Mouse (Mus musculus) lung, postnatal 0 days (tissue): Measurements from ENCODE around the gene Cbr2. TPM values are rescaled to one million over a fixed set of nuclear protein-coding genes. Genes with fewer than 3 reads are reported as not detected.
"Not testable (repeated sequence)": the region's sequence is repeated elsewhere in the genome, so short reads cannot be mapped to it uniquely, and the experiment has no call there.

Source experiments
- ATAC-seq: fragments of 200-750 bp; cut with Nextera tagmentation; 2 replicates; pipeline ENCODE4 v1.8.0; 2017; ENCODE audit warnings: moderate library complexity
- DNase-seq: peaks from one replicate; pipeline ENCODE4 v3.0.0-alpha.2; 2016; ENCODE audit warnings: low spot score
- H3K27ac ChIP-seq: fragments of 300-500 bp; sonication (generic); 2 replicates; pipeline ENCODE4 v1.5.1; 2014; ENCODE audit warnings: antibody characterized with exemption, mild to moderate bottlenecking, low read length, mixed read lengths
- H3K27me3 ChIP-seq: fragments of 300-500 bp; sonication (generic); replicated peaks from 2 replicates; pipeline ENCODE4 v1.6.1; 2014; ENCODE audit warnings: low read length, mixed read lengths; ENCODE audit not compliant: insufficient read depth
- H3K36me3 ChIP-seq: fragments of 300-500 bp; sonication (generic); 2 replicates; pipeline ENCODE4 v1.6.1; 2014; ENCODE audit warnings: low read length, mixed read lengths; ENCODE audit not compliant: insufficient read depth
- H3K4me1 ChIP-seq: fragments of 300-500 bp; sonication (generic); 2 replicates; pipeline ENCODE4 v1.6.1; 2014; ENCODE audit warnings: antibody characterized with exemption, low read depth, low read length, mixed read lengths; ENCODE audit not compliant: insufficient read depth
- H3K4me2 ChIP-seq: fragments of 300-500 bp; sonication (generic); replicated peaks from 2 replicates; pipeline ENCODE4 v1.6.1; 2014; ENCODE audit warnings: low read depth, mild to moderate bottlenecking, low read length, moderate library complexity, mixed read lengths
- H3K4me3 ChIP-seq: fragments of 300-500 bp; sonication (generic); 2 replicates; pipeline ENCODE4 v1.5.1; 2014; ENCODE audit warnings: low read depth, low read length
- H3K9ac ChIP-seq: fragments of 300-500 bp; sonication (generic); replicated peaks from 2 replicates; pipeline ENCODE4 v1.6.1; 2014; ENCODE audit warnings: low read depth, mild to moderate bottlenecking
- H3K9me3 ChIP-seq: fragments of 300-500 bp; sonication (generic); 2 replicates; pipeline ENCODE4 v1.6.1; 2016; ENCODE audit warnings: low read length, mixed read lengths
- CTCF ChIP-seq: IDR thresholded peaks from 2 replicates; pipeline ENCODE4 v1.5.1; 2016; ENCODE audit warnings: antibody characterized with exemption, mild to moderate bottlenecking
- EP300 ChIP-seq: IDR thresholded peaks from 2 replicates; pipeline ENCODE4 v1.6.1; 2016; ENCODE audit warnings: antibody characterized with exemption, mild to moderate bottlenecking, control low read depth
- WGBS: fragments of 180-500 bp; shearing (Covaris S2); extraction: QIAGEN DNeasy Blood & Tissue Kit; methylation state at CpG from one replicate; pipeline ENCODE4 v1.1.7; 2014; 5-methylcytosine and 5-hydroxymethylcytosine counted together
- polyA plus RNA-seq: library from polyadenylated mRNA; unstranded; fragments of >200 nt; fragmentation: Nextera tagmentation; extraction: Ambion mirVana; gene quantifications from 2 replicates; pipeline ENCODE4 v1.2.1, GENCODE M21; 2015

The Cbr2 gene
- polyA plus RNA-seq, 1 experiment from 2014 or later: 4,528 TPM

DNA sequence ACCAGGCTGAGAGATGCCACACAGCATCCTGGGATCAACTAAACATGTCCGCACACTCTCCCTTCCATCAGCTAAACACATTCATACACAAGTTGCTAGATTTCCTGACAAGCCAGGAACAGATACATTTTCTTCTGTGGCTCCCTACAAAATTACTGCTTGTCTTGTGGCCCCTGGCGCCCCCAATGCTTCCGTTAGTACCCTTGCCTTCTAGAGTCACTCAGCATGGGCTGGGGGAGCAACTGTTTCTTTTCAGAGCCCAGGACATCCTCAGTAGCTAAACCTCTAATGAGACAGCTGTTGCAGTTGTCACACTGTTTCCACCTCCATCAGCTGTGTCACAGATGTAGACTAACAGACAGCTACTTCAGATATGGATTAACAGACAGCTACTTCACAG lies 40.8 kb upstream of the Cbr2 start:
- Histone ChIP-seq H3K9ac (no peak overlapping the region), H3K9me3 (no peaks in the 10 kb centered on the region), H3K36me3 (no peaks in the 10 kb centered on the region), H3K27me3 (no peaks in the 10 kb centered on the region), H3K4me2 (no peak overlapping the region), H3K4me1 (no peaks in the 10 kb centered on the region), H3K27ac (no peak overlapping the region), H3K4me3 (no peak overlapping the region)
- TF ChIP-seq CTCF (no peak), EP300 (no peak)
- ATAC-seq (no peak), DNase-seq (no peak)
- WGBS: 77% methylated on average over 3 of the region's 3 CpGs

DNA sequence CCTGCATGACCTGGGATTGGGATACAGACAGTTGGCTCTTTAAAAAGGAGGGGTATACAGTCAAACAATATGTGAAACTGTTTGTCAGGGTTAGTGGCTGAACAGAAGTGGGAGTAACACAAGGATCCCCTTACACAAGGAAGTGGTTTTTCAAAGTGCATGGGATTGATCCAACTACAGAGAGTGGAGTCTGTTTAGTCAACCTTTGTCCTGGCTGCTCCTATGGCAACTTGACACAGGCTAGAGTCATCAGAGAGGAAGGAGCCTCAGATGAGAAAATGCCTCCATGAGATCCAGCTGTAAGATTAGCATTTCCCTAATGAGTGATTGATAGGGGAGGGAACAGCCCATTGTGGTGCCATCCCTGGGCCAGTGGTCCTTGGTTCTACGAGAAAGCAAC lies 36.3 kb upstream of the Cbr2 start:
- Histone ChIP-seq H3K4me2 (no peak overlapping the region), H3K9ac (no peak overlapping the region), H3K4me3 (no peak overlapping the region), H3K27me3 (no peaks in the 10 kb centered on the region), H3K36me3 (no peaks in the 10 kb centered on the region), H3K9me3 (no peaks in the 10 kb centered on the region), H3K4me1 (no peaks in the 10 kb centered on the region), H3K27ac (no peak overlapping the region)
- WGBS: 64% methylated on average over 1 of the region's 1 CpGs
- TF ChIP-seq EP300 (no peak), CTCF (no peak)
- ATAC-seq: peak; percentile 55; the same call in 1 of the 2 replicates
- peak; percentile 60 for DNase-seq

DNA sequence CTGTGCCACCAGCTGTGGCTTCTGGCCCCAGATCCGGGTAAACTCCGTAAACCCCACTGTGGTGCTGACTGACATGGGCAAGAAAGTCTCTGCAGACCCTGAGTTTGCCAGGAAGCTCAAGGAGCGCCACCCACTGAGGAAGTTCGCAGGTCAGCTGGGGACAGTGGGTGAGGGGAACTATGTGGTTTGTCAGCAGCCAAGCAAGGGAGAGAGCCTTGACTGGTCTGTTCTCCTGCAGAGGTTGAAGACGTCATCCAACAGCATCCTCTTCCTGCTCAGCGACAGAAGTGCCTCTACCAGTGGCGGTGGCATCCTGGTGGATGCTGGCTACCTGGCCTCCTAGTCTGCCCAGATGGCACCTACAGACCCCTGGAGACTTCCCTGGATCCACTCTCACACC lies 35.1 kb upstream of the Cbr2 start:
- H3K4me3 ChIP-seq, H3K4me1 ChIP-seq, DNase-seq: not testable (repeated sequence)

DNA sequence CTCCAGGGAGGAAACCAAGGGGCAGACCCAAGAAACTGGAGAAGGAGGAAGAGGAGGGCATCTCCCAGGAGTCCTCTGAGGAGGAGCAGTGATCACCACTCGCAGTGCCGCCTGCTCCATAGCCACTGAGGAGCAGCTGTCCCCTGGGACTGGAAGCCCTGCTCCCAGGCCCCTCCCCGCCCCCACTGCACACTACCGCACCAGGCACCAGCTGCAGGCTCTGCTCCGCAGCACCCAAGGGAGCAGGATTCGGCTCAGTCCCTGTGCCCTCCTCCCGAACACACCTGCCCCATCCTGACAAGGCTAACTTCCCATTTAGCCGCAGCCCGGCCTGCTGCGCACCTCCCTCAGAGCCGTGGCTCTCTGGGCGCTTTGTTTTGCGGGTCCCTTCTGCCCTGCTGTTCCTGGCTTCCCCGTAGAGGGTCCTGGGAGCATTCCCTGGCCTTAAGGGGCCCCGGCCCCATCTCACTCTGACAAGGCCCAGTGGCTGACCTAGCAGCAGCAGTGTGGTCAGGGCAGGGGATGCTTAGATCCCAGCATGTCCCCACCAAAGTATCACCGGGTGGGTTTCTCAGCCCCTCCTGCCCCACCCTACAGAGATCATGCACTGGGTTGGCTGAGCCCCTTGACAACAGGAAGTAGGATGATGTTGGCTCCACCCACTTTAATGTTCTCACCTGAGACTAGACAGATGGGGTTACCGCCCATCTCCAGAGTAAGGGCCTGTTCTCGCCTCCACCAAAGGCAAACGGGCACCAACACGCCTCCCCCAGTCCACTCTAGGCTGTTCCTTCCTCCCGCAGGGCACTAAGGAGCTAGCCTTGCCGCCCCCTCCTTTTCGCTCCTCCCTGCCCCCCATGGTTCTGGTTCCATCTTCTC lies 31.4 kb upstream of the Cbr2 start:
- peak; percentile 38 for ATAC-seq
- H3K4me3 ChIP-seq, H3K9ac ChIP-seq, H3K4me2 ChIP-seq, H3K9me3 ChIP-seq, H3K4me1 ChIP-seq, DNase-seq, H3K27me3 ChIP-seq, H3K36me3 ChIP-seq, H3K27ac ChIP-seq: not testable (repeated sequence)
- 26% methylated on average over 2 of the region's 23 CpGs for WGBS

More for the DNA sequence above, 35.1 kb upstream of the Cbr2 start:
- not testable (repeated sequence) for H3K36me3 ChIP-seq, H3K4me2 ChIP-seq, ATAC-seq, H3K9me3 ChIP-seq, H3K27me3 ChIP-seq, H3K27ac ChIP-seq, H3K9ac ChIP-seq
- WGBS: 61% methylated on average over 3 of the region's 7 CpGs

DNA sequence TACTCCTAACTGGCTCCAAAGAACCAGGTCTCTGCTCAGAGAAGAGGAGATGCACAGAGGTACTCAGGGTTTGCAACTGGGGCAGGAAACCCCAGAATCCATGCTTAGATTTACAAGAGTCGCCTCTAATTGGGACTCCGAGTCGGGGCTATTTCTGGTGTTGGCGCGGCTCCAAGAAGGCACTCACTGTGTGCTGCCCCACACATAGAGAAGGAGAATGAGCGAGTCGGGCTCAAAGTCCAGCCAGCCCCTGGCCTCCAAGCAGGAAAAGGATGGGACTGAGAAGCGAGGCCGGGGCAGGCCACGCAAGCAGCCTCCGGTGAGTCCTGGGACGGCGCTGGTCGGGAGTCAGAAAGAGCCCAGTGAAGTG lies 30.7 kb upstream of the Cbr2 start, which contains the start of gene Hmga1b:
Gene Hmga1b, plus strand, starts transcription at position 123 of the 370 bp plus-strand sequence.
- H3K9ac ChIP-seq, H3K4me1 ChIP-seq, H3K27me3 ChIP-seq, H3K9me3 ChIP-seq, H3K4me3 ChIP-seq, H3K36me3 ChIP-seq, H3K4me2 ChIP-seq, DNase-seq: not testable (repeated sequence)
- peak within 1 kb of the TSS; percentile 54 for H3K27ac ChIP-seq
- 11% methylated on average over 13 of the region's 14 CpGs for WGBS
- peak; percentile 42; the same call in 1 of the 2 replicates for ATAC-seq

DNA sequence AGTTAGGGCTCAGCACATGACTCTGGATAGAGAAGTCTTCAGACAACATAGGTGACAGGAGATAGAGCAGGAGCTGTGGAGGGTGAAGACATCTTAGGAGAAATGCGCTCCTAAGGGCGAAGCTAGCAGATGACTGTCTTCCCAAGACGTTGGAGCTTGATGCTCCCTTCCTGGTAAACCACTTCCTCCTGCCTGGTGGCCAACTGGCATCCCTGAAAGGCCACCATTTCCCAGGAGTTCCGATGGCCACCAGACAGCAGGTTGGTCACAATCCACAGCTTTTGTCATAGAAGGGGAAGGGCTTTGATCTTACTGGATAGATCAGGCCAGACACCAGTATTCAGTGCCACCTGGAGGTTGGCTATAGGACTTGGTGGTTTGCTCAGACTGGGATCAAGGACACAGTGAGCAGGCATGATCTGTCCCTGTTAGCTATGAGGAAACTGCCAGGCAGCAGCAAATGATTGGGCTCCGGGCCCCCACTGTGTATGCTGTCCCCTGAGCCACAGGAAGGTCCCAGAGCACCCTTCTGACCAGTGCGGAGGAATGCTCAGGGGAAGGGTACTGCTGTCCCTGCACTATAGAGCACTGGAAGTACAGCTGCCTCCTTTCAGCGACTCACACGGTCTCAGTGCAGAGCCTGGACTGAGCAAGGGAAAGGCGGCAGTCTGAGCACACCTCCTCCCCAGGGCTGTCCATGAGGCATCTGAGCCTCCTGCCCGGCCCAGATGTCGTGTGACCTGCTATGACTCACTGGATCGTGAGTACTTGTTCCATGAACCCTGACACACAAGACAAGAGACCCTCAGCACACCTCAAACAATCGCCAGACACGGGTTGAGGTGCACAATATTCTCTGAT lies 30.1 kb upstream of the Cbr2 start:
- DNase-seq (peak; percentile 52), ATAC-seq (peak; percentile 76)
- no peaks in the 10 kb centered on the region for H3K9me3 ChIP-seq
- 55% methylated on average over 14 of the region's 14 CpGs for WGBS
- TF ChIP-seq CTCF (no peak), EP300 (0 out of 2 replicates have a peak, but pooled peaks have one; percentile 54)
- peak overlapping the region; percentile 54 for H3K27ac ChIP-seq
- 0 out of 2 replicates have a peak, but pooled peaks cover 4% of the 10 kb centered on the region for H3K4me1 ChIP-seq
- no peak overlapping the region for H3K4me2 ChIP-seq
- H3K9ac ChIP-seq: no peak overlapping the region
- no peak overlapping the region for H3K4me3 ChIP-seq
- no peaks in the 10 kb centered on the region for H3K36me3 ChIP-seq
- no peaks in the 10 kb centered on the region for H3K27me3 ChIP-seq
